Mouse (Mus musculus) hindbrain, embryonic 14.5 days (tissue): ENCODE data around the gene Peli2. TPM values are rescaled to one million over a fixed set of nuclear protein-coding genes. Genes with fewer than 3 reads are reported as not detected.

Experiments used
- ATAC-seq: fragments of 200-750 bp; cut with Nextera tagmentation; 2 replicates; pipeline ENCODE4 v1.8.0; 2017; ENCODE audit warnings: moderate number of reproducible peaks, mild to moderate bottlenecking, moderate TSS enrichment, moderate library complexity; ENCODE audit not compliant: low FRiP score
- DNase-seq: peaks from one replicate; pipeline ENCODE4 v3.0.0-alpha.2; 2015; ENCODE audit warnings: low spot score
- H3K27ac ChIP-seq: fragments of 300-500 bp; sonication (generic); 2 replicates; pipeline ENCODE4 v1.5.1; 2014; ENCODE audit warnings: mild to moderate bottlenecking, moderate library complexity
- H3K27me3 ChIP-seq: fragments of 300-500 bp; sonication (generic); 2 replicates; pipeline ENCODE4 v1.6.1; 2014; ENCODE audit warnings: mild to moderate bottlenecking, low read length, mixed read lengths; ENCODE audit not compliant: control insufficient read depth, insufficient read depth
- H3K36me3 ChIP-seq: fragments of 300-500 bp; sonication (generic); replicated peaks from 2 replicates; pipeline ENCODE4 v1.6.1; 2014; ENCODE audit not compliant: control insufficient read depth, insufficient read depth
- H3K4me1 ChIP-seq: fragments of 300-500 bp; sonication (generic); replicated peaks from 2 replicates; pipeline ENCODE4 v1.6.1; 2014; ENCODE audit warnings: antibody characterized with exemption, low read length, mixed read lengths; ENCODE audit not compliant: control insufficient read depth, insufficient read depth
- H3K4me2 ChIP-seq: fragments of 300-500 bp; sonication (generic); replicated peaks from 2 replicates; pipeline ENCODE4 v1.6.1; 2014; ENCODE audit warnings: mild to moderate bottlenecking, moderate library complexity
- H3K4me3 ChIP-seq: fragments of 300-500 bp; sonication (generic); replicated peaks from 2 replicates; pipeline ENCODE4 v1.5.1; 2014; ENCODE audit warnings: mild to moderate bottlenecking, low read length
- H3K9ac ChIP-seq: fragments of 300-500 bp; sonication (generic); 2 replicates; pipeline ENCODE4 v1.6.1; 2014
- H3K9me3 ChIP-seq: fragments of 300-500 bp; sonication (generic); 2 replicates; pipeline ENCODE4 v1.6.1; 2016; ENCODE audit warnings: low read length; ENCODE audit not compliant: control insufficient read depth
- WGBS: fragments of 180-500 bp; shearing (Covaris S2); extraction: QIAGEN DNeasy Blood & Tissue Kit; methylation state at CpG from one replicate; pipeline ENCODE4 v1.1.7; 2014; 5-methylcytosine and 5-hydroxymethylcytosine counted together
- polyA plus RNA-seq: library from polyadenylated mRNA; unstranded; fragments of >200 nt; fragmentation: Nextera tagmentation; extraction: Ambion mirVana; gene quantifications from 2 replicates; pipeline ENCODE4 v1.2.1, GENCODE M21; 2014

The Peli2 gene
- polyA plus RNA-seq, 1 experiment from 2014 or later: 10.0 TPM

DNA sequence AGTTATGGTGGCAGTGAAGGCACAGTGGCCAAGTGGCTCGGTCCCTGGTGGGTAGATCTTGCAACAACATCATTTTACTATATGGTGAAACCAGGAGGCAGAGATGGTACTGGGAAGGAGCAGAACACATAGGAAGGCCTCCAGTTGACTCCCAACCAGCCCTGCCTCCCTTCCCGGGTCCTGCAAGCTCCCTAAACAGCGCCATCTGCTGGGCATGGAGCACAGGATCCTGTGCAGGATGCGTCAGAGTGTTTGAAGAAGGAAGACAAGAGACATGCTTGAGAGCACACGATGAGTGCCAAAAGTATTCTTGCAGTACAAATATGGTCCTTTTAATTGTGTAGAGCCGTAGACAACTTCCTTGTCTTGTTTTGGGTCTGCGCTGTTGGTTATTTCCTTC, 49.3 kb downstream of the Peli2 start:
- H3K9me3 ChIP-seq: no peaks in the 10 kb centered on the region
- no peak overlapping the region for H3K9ac ChIP-seq
- no peak overlapping the region for H3K4me3 ChIP-seq
- ATAC-seq (no peak), DNase-seq (peak; percentile 49)
- H3K4me1 ChIP-seq: peaks cover 14% of the 10 kb centered on the region
- no peaks in the 10 kb centered on the region for H3K27me3 ChIP-seq
- no peaks in the 10 kb centered on the region for H3K36me3 ChIP-seq
- H3K27ac ChIP-seq: no peak overlapping the region
- 50% methylated on average over 7 of the region's 7 CpGs for WGBS
- H3K4me2 ChIP-seq: no peak overlapping the region

DNA sequence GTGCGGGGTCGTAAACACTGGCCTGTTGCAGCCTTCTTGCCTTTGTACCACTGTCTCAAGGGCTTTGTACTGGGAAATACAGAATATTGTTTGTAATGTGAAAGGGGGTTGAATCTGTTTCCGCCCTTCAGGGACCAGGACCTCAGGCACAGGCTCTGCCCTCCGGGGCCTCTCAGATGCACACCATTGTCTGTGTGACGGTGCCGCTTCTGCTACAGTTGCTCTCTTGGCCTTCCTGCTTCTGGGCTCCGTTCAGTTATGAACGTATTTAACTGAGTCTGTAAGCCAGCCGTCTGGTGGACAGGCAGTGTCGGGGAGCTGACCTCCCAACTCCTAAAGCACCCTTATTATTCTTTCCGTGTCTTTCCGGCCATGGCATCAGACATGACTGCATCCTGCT, 50.6 kb downstream of the Peli2 start:
- Histone ChIP-seq H3K4me2 (no peak overlapping the region), H3K36me3 (no peaks in the 10 kb centered on the region), H3K9me3 (no peaks in the 10 kb centered on the region), H3K4me1 (peaks cover 14% of the 10 kb centered on the region), H3K9ac (no peak overlapping the region), H3K4me3 (no peak overlapping the region), H3K27me3 (no peaks in the 10 kb centered on the region), H3K27ac (no peak overlapping the region)
- no peak for ATAC-seq
- no peak for DNase-seq
- 17% methylated on average over 12 of the region's 12 CpGs for WGBS

DNA sequence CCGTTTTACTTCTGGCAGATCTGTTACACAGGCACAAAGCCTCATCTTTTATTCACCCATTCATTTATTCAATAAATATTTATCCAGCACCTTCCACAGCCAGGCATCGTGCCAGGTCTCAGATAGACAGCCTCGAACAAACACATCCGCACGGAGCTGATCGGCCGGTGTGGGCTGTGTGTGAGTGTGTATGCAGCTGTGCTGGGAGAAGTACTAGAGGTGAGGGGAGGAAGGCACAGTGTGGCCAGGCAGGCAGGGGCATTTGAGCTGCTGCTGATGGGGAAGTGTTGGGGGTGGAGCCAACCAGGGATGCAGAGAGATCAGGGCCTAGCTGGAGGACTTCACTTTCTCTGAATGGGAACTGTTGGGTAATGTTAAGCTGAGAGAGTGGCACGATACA, 51.4 kb downstream of the Peli2 start:
- no peak overlapping the region for H3K9ac ChIP-seq
- H3K9me3 ChIP-seq: no peaks in the 10 kb centered on the region
- no peak overlapping the region for H3K4me3 ChIP-seq
- H3K27me3 ChIP-seq: no peaks in the 10 kb centered on the region
- no peak overlapping the region for H3K4me2 ChIP-seq
- DNase-seq (peak; percentile 38), ATAC-seq (peak; percentile 70)
- peaks cover 14% of the 10 kb centered on the region for H3K4me1 ChIP-seq
- H3K36me3 ChIP-seq: no peaks in the 10 kb centered on the region
- no peak overlapping the region for H3K27ac ChIP-seq
- whole genome bisulfite sequencing: 14% methylated on average over 8 of the region's 8 CpGs

DNA sequence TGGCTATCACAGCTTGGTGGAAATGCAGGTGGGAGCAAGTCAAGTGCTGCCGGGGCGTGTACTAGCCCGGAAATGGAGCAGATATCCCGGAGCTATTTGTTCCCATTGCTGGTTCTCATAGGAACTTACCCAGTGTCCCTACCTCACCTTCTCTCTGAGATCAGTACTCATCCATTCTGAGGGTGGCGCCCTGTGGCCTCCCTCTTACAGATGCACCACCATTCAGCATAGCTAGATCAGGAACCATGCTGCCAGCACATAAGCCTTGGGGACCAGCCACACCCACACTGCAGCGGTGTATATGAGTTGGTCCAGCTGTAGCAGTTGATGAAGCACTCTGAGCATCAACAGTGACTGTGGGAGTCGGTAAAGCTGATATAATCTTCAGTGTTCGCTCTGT, 52.3 kb downstream of the Peli2 start:
- DNase-seq (no peak), ATAC-seq (no peak)
- H3K4me3 ChIP-seq: no peak overlapping the region
- no peak overlapping the region for H3K27ac ChIP-seq
- H3K9ac ChIP-seq: no peak overlapping the region
- no peaks in the 10 kb centered on the region for H3K27me3 ChIP-seq
- no peaks in the 10 kb centered on the region for H3K9me3 ChIP-seq
- H3K4me2 ChIP-seq: no peak overlapping the region
- peaks cover 14% of the 10 kb centered on the region for H3K4me1 ChIP-seq
- H3K36me3 ChIP-seq: no peaks in the 10 kb centered on the region
- 93% methylated on average over 8 of the region's 8 CpGs for WGBS

DNA sequence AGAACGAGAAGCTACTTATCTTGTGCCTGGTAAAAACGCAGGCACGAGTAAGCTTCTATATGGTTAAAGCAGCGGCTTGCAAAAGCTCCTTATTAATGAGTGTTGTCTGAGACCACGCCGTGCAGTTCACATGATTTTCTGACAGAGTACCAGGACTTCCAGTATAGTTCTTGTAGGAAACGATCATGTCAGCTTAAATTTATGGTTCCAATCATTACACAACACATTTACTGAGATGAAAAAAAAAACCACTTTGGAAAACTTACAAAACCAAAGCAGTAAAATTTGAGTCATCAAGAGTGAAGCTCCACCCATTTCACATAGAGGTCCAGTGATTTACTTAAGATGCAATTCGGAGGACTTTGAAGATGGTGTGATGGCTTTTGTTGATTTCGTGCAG, 53.2 kb downstream of the Peli2 start:
- H3K4me3 ChIP-seq: no peak overlapping the region
- no peaks in the 10 kb centered on the region for H3K36me3 ChIP-seq
- WGBS: 85% methylated on average over 9 of the region's 9 CpGs
- DNase-seq (no peak), ATAC-seq (no peak)
- no peak overlapping the region for H3K9ac ChIP-seq
- H3K4me1 ChIP-seq: peaks cover 14% of the 10 kb centered on the region
- H3K9me3 ChIP-seq: no peaks in the 10 kb centered on the region
- no peak overlapping the region for H3K27ac ChIP-seq
- H3K27me3 ChIP-seq: no peaks in the 10 kb centered on the region
- no peak overlapping the region for H3K4me2 ChIP-seq

DNA sequence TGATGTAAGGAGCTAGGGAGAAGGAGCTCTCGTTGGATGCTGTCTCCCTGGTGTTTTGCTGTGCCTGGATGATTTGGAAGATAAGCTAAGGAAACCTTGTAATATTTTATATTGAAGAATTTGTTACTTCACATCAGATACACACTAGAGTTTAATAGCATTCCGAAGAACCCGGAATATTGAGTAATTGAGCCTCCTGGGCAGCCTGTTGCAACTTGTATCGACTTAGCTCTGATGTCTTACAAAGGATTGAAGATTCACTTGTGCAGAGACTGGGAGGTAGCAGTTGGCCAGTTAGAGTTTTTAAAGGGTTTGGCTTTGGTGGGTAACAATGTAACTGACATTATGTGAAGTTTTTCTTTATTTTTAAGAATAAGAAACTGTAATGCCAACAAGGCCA, 53.7 kb downstream of the Peli2 start:
- ATAC-seq (no peak), DNase-seq (no peak)
- no peak overlapping the region for H3K4me2 ChIP-seq
- 86% methylated on average over 4 of the region's 4 CpGs for WGBS
- H3K9me3 ChIP-seq: no peaks in the 10 kb centered on the region
- peaks cover 14% of the 10 kb centered on the region for H3K4me1 ChIP-seq
- no peak overlapping the region for H3K4me3 ChIP-seq
- H3K9ac ChIP-seq: no peak overlapping the region
- no peak overlapping the region for H3K27ac ChIP-seq
- H3K36me3 ChIP-seq: no peaks in the 10 kb centered on the region
- no peaks in the 10 kb centered on the region for H3K27me3 ChIP-seq

DNA sequence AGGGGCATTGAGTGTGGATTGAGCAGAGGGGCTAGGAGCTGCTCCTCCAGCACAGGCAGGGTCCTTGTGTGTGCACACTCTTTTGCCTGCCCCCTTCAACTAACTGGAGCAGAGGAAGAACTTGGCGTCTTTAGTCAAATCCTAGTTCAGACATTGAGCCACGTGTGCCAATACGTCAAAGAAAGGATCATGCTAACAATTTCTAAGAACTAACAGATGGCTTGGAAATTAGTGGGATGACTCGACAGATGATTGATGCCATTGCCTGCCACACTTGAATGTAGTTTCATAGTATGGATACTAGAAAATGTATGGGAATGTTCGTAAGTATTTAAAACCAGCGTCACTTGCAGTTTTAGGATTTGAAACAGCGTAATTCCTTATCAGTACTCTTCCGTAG, 54.5 kb downstream of the Peli2 start:
- ATAC-seq (no peak), DNase-seq (no peak)
- no peak overlapping the region for H3K27ac ChIP-seq

DNA sequence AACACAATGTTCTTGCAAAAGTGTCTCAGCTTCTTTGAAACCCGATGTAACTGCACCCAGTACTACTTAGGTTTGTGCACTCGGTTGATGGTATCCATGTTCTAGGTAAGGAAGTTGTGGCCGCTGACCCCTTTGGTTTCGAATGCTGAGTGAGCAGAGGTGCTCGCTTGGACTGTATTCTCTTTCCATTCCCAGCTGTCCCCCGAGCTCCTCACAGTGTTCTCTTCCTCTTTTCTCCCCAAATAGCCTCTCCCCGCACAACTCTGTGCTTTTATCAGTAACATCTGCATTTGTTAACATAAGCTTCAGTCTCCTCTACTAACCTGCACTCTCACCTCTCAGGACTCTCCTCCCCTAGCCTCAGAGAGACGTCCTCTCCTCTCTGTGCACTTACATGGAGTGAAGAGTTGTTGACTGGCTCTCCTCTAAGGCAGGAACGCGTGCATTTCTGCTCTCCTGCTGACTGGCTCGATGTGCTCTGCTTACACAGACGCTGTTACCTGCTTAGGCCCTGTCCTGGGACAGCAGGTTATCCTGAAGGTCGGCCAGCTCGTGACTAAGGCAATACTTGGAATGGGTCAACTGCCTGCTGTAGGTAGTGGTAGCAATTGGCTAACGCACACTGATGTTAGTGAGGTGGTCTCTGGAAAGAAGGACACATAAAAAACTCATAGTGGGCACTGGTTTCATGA, 57.8 kb downstream of the Peli2 start:
- no peaks in the 10 kb centered on the region for H3K36me3 ChIP-seq
- H3K4me3 ChIP-seq: no peak overlapping the region
- 0 out of 2 replicates have a peak, but pooled peaks cover 12% of the 10 kb centered on the region for H3K9me3 ChIP-seq
- WGBS: 87% methylated on average over 15 of the region's 15 CpGs
- DNase-seq: no peak
- no peak overlapping the region for H3K9ac ChIP-seq
- no peaks in the 10 kb centered on the region for H3K4me1 ChIP-seq
- no peak overlapping the region for H3K27ac ChIP-seq
- H3K27me3 ChIP-seq: no peaks in the 10 kb centered on the region
- ATAC-seq: no peak
- H3K4me2 ChIP-seq: no peak overlapping the region

More for the DNA sequence above, 54.5 kb downstream of the Peli2 start:
- H3K36me3 ChIP-seq: no peaks in the 10 kb centered on the region
- H3K9ac ChIP-seq: no peak overlapping the region
- H3K4me3 ChIP-seq: no peak overlapping the region
- H3K27me3 ChIP-seq: no peaks in the 10 kb centered on the region
- H3K4me2 ChIP-seq: no peak overlapping the region
- 80% methylated on average over 8 of the region's 8 CpGs for WGBS
- peaks cover 14% of the 10 kb centered on the region for H3K4me1 ChIP-seq
- H3K9me3 ChIP-seq: no peaks in the 10 kb centered on the region

DNA sequence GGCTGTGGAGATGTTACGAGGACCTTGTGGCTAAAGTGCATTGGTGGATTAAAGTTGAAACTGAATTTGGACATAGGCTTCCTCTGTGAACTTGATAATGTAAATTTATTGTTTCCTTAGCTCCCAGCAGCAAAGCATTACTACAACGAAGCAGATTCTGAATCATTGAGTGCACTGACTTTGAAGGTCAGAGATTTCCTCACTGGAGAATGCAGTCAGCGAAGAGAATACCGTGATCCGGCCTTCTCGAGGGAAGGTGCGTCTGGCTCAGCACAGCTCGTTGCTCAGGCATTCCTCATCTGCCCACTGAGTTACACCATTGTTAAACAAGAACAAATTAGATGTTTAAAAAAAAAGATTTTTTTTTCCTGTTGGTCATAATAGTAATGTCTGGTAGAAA, 58.4 kb downstream of the Peli2 start:
- H3K4me2 ChIP-seq: no peak overlapping the region
- H3K4me3 ChIP-seq: no peak overlapping the region
- no peaks in the 10 kb centered on the region for H3K36me3 ChIP-seq
- H3K27me3 ChIP-seq: no peaks in the 10 kb centered on the region
- no peaks in the 10 kb centered on the region for H3K4me1 ChIP-seq
- 0 out of 2 replicates have a peak, but pooled peaks cover 16% of the 10 kb centered on the region for H3K9me3 ChIP-seq
- DNase-seq (no peak), ATAC-seq (no peak)
- no peak overlapping the region for H3K9ac ChIP-seq
- no peak overlapping the region for H3K27ac ChIP-seq
- 72% methylated on average over 8 of the region's 8 CpGs for WGBS

DNA sequence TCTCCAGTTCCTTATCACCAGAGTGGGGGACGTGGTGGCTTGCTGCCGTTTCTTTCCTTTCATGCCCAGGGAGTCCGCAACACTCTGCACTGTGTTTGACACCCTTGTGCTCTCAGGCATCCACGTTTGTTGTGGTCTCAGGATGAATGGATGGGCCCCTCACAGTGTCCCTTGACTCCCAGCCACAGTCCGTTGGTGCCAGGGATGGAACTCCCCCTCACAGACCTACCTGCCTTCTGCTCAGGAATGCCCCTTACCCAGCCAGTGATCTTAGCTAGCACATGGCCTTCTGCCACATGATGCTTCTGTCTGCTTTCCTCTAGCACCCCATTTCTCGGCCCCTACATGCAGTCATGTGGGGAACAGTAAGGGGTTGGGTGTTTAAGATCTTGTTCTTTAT, 65.7 kb downstream of the Peli2 start:
- Histone ChIP-seq H3K4me1 (no peaks in the 10 kb centered on the region; the same call in 1 of the 2 replicates), H3K4me2 (no peak overlapping the region), H3K9me3 (0 out of 2 replicates have a peak, but pooled peaks cover 16% of the 10 kb centered on the region), H3K36me3 (no peaks in the 10 kb centered on the region), H3K27ac (no peak overlapping the region), H3K27me3 (no peaks in the 10 kb centered on the region), H3K9ac (no peak overlapping the region), H3K4me3 (no peak overlapping the region)
- WGBS: 88% methylated on average over 6 of the region's 6 CpGs
- DNase-seq (no peak), ATAC-seq (no peak)
